Mouse (Mus musculus) myocyte (in vitro differentiated cells): Measurements from ENCODE around the gene Prrg1. TPM values are rescaled to one million over a fixed set of nuclear protein-coding genes. Genes with fewer than 3 reads are reported as not detected.
"Not testable (repeated sequence)": the region's sequence is repeated elsewhere in the genome, so short reads cannot be mapped to it uniquely, and the experiment has no call there.

Experiments used
- H3K27me3 ChIP-seq: one replicate; pipeline ENCODE4 v1.6.1; 2011; ENCODE audit not compliant: control insufficient read depth, insufficient read depth, insufficient read length
- H3K36me3 ChIP-seq: one replicate; pipeline ENCODE4 v1.6.1; 2011; ENCODE audit not compliant: control insufficient read depth, insufficient read depth
- H3K4me2 ChIP-seq: one replicate; pipeline ENCODE4 v1.6.1; 2011; ENCODE audit warnings: low read depth, control low read depth
- H3K4me3 ChIP-seq: one replicate; pipeline ENCODE4 v1.5.1; 2011; ENCODE audit warnings: mild to moderate bottlenecking, control low read depth, moderate library complexity
- H3K79me2 ChIP-seq: one replicate; pipeline ENCODE4 v1.6.1; 2011; ENCODE audit not compliant: control insufficient read depth, insufficient read depth
- H3ac ChIP-seq: one replicate; pipeline ENCODE4 v1.6.1; 2011; ENCODE audit not compliant: control insufficient read depth, insufficient read length
- CEBPB ChIP-seq: IDR thresholded peaks from 2 replicates; pipeline ENCODE4 v1.6.1; 2011; ENCODE audit warnings: mild to moderate bottlenecking, moderate library complexity; ENCODE audit not compliant: poor library complexity, insufficient read depth, severe bottlenecking
- E2F4 ChIP-seq: IDR thresholded peaks from one replicate; pipeline ENCODE4 v1.6.1; 2011; ENCODE audit warnings: mild to moderate bottlenecking, control low read depth, moderate library complexity; ENCODE audit not compliant: insufficient read depth
- MAX ChIP-seq: IDR thresholded peaks from one replicate; pipeline ENCODE4 v1.6.1; 2011; ENCODE audit warnings: low read depth, mild to moderate bottlenecking, control low read depth
- MYOD1 ChIP-seq, 3 experiments: IDR thresholded peaks; one replicate each; pipeline ENCODE4 v1.6.1; 2011; ENCODE audit warnings: control low read depth in 2 of 3, low read depth in 2 of 3, mild to moderate bottlenecking in 2 of 3, moderate library complexity in 1 of 3; ENCODE audit not compliant: insufficient read length in 2 of 3, control insufficient read depth in 1 of 3
- MYOG ChIP-seq, 3 experiments: IDR thresholded peaks; one replicate each; pipeline ENCODE4 v1.6.1; 2011; ENCODE audit warnings: control low read depth in 2 of 3, low read depth in 2 of 3, mild to moderate bottlenecking in 2 of 3; ENCODE audit not compliant: insufficient read length in 2 of 3, control insufficient read depth in 1 of 3, insufficient read depth in 1 of 3
- POLR2A ChIP-seq: IDR thresholded peaks from one replicate; pipeline ENCODE4 v1.6.1; 2011; ENCODE audit warnings: low read depth, mild to moderate bottlenecking, control low read depth, moderate library complexity; ENCODE audit not compliant: insufficient read length
- POLR2AphosphoS2 ChIP-seq: IDR thresholded peaks from one replicate; pipeline ENCODE4 v1.6.1; 2011; ENCODE audit warnings: low read depth, control low read depth; ENCODE audit not compliant: insufficient read length
- REST ChIP-seq: IDR thresholded peaks from one replicate; pipeline ENCODE4 v1.6.1; 2011; ENCODE audit warnings: mild to moderate bottlenecking, control low read depth, moderate library complexity; ENCODE audit not compliant: insufficient read depth, insufficient read length
- SRF ChIP-seq: IDR thresholded peaks from one replicate; pipeline ENCODE4 v1.6.1; 2011; ENCODE audit warnings: low read depth; ENCODE audit not compliant: control insufficient read depth, insufficient read length
- TCF12 ChIP-seq: IDR thresholded peaks from one replicate; pipeline ENCODE4 v1.6.1; 2011; ENCODE audit warnings: mild to moderate bottlenecking, control low read depth; ENCODE audit not compliant: poor library complexity, insufficient read depth, severe bottlenecking
- TCF3 ChIP-seq: IDR thresholded peaks from one replicate; pipeline ENCODE4 v1.6.1; 2011; ENCODE audit warnings: low read depth, control low read depth; ENCODE audit not compliant: insufficient read length
- USF1 ChIP-seq: IDR thresholded peaks from one replicate; pipeline ENCODE4 v1.6.1; 2011; ENCODE audit warnings: low read depth, mild to moderate bottlenecking, control low read depth, moderate library complexity
- polyA plus RNA-seq: library from polyadenylated mRNA; unstranded; fragments of >200 nt; fragmentation: generic; extraction: Trizol; gene quantifications from one replicate; pipeline ENCODE4 v1.2.1, GENCODE M21; 2012; ENCODE audit warnings: missing spikeins

Gene Prrg1
- polyA plus RNA-seq, 1 experiment: 1.3 TPM

DNA sequence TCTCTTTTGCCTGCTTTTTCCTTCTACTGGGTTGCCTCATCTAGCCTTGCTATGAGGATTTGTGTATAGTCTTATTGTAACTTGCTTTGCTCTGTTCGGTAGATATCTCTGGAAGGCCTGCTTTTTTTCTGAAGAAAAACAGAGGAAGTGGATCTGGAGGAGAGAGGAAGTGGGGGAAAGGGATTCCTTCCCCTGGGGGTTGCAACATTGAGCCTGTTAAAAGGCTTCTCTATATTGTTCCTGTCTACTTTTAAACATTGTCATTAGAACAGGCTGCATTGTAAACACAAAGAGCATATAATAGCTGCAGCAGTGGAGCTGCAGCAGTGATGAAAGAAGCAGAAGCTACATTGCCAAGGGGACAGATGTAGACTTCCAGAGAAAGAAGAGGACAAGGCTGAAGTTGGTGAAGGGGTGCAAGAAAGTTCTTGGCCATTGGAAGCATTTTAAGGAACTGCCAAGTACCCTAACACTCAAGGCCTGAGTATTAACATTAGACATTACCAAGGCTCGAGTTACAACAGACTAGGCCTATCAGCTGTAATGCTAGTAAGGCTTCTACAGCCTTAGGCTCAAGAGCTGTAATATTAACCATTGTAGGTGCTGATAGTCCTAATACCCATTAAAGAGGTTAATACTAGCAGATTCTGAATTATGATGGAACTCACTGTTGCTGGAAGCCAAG is 44.9 kb downstream of the Prrg1 start:
- Histone ChIP-seq H3K27me3 (no peaks in the 10 kb centered on the region), H3ac (no peak overlapping the region), H3K36me3 (no peaks in the 10 kb centered on the region), H3K4me2 (no peak overlapping the region), H3K4me3 (no peak overlapping the region), H3K79me2 (no peaks in the 10 kb centered on the region)
- no peak for TF ChIP-seq TCF12
- TF ChIP-seq POLR2AphosphoS2: no peak
- no peak for TF ChIP-seq POLR2A
- TF ChIP-seq USF1: no peak
- no peak for TF ChIP-seq E2F4
- no peak for TF ChIP-seq MAX
- TF ChIP-seq MYOD1 (IDR thresholded peaks at IDR 0.05; ENCODE audit: control insufficient read depth in 1 of 3, insufficient read length in 2 of 3, low read depth in 2 of 3): no peak
- no peak for TF ChIP-seq CEBPB

DNA sequence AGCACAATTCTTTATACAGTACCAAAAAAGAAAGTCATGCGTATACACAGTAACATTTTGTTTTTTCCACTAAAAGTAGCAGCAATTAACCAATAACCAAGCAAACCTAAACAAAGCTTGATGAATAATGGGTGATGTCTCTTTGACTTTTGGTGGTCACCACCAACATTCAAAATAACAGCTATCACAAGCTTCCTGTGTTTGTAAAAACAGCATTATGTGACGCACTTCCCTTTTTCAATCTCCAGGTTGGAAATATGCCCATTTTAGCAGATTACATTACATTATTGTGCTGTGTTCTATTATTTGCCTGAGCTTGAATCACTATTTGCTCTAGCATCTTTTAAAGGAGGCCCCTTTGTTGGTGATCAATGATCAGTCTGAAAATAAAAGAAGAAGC is 65.4 kb downstream of the Prrg1 start:
- TF ChIP-seq SRF: no peak
- no peak for TF ChIP-seq TCF3
- TF ChIP-seq CEBPB: no peak
- no peak for TF ChIP-seq POLR2AphosphoS2
- Histone ChIP-seq H3K4me3 (no peak overlapping the region), H3K36me3 (no peaks in the 10 kb centered on the region), H3K4me2 (no peak overlapping the region), H3K27me3 (no peaks in the 10 kb centered on the region), H3ac (no peak overlapping the region), H3K79me2 (no peaks in the 10 kb centered on the region)

DNA sequence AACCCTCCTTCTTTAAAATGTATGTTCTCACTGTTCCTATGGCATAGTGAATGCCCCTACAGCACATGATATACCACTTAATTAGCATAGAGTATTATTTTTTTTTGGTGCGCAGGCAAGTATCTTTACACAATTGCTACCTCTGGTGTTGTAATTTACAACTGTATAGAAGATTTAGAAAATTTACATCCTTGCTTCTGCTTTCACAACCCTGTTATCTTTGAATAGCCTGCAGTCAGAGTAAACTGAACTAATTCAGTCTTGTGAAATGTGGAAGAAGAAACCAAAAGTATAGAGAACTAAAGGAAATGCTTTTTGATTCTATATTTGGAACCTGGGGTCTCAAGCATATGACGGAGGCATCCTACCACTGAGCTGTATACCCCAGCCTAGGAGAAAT is 100.7 kb downstream of the Prrg1 start:
- no peak overlapping the region for H3ac ChIP-seq
- H3K79me2 ChIP-seq: no peaks in the 10 kb centered on the region
- TF ChIP-seq REST: no peak
- TF ChIP-seq CEBPB: no peak
- no peak for TF ChIP-seq USF1
- TF ChIP-seq SRF: no peak
- no peak for TF ChIP-seq MAX
- TF ChIP-seq E2F4: no peak
- TF ChIP-seq TCF12: no peak
- TF ChIP-seq TCF3: no peak
- TF ChIP-seq POLR2AphosphoS2: no peak
- TF ChIP-seq MYOD1 (IDR thresholded peaks at IDR 0.05; ENCODE audit: control insufficient read depth in 1 of 3, insufficient read length in 2 of 3, low read depth in 2 of 3): no peak
- no peak for TF ChIP-seq POLR2A
- no peak for TF ChIP-seq MYOG (IDR thresholded peaks at IDR 0.05; ENCODE audit: control insufficient read depth in 1 of 3, insufficient read depth in 1 of 3, insufficient read length in 2 of 3, low read depth in 2 of 3)
- H3K27me3 ChIP-seq: no peaks in the 10 kb centered on the region
- H3K4me3 ChIP-seq: no peak overlapping the region
- H3K36me3 ChIP-seq: no peaks in the 10 kb centered on the region
- H3K4me2 ChIP-seq: no peak overlapping the region

DNA sequence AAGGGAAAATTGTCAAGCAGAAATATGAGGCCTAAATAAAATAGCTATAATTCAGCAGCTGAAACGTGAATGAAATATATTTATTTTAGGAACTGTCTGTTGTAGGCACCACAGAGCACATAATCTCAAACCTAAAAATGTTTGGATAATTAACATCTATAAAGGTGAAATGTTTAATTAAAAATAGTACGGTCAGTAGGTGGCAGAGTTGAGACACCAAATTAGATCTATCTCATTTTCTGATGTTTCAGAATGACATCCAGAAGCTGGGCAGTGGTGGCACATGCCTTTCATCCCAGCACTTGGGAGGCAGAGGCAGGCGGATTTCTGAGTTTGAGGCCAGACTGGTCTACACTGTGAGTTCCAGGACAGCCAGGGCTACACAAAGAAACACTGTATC is 104.0 kb downstream of the Prrg1 start:
- no peaks in the 10 kb centered on the region for H3K27me3 ChIP-seq
- no peak overlapping the region for H3K4me3 ChIP-seq
- no peak for TF ChIP-seq E2F4
- TF ChIP-seq MYOG (IDR thresholded peaks at IDR 0.05; ENCODE audit: control insufficient read depth in 1 of 3, insufficient read depth in 1 of 3, insufficient read length in 2 of 3, low read depth in 2 of 3): no peak
- no peak for TF ChIP-seq MYOD1 (IDR thresholded peaks at IDR 0.05; ENCODE audit: control insufficient read depth in 1 of 3, insufficient read length in 2 of 3, low read depth in 2 of 3)
- TF ChIP-seq REST: no peak
- TF ChIP-seq SRF: no peak
- TF ChIP-seq TCF12: no peak
- TF ChIP-seq USF1: no peak
- no peak for TF ChIP-seq POLR2AphosphoS2
- TF ChIP-seq CEBPB: no peak
- no peak for TF ChIP-seq POLR2A
- TF ChIP-seq MAX: no peak
- TF ChIP-seq TCF3: no peak
- H3ac ChIP-seq: no peak overlapping the region
- H3K36me3 ChIP-seq: no peaks in the 10 kb centered on the region
- H3K4me2 ChIP-seq: no peak overlapping the region
- no peaks in the 10 kb centered on the region for H3K79me2 ChIP-seq

- Histone ChIP-seq H3ac (no peak overlapping the region), H3K27me3 (no peaks in the 10 kb centered on the region), H3K79me2 (no peaks in the 10 kb centered on the region), H3K4me3 (no peak overlapping the region), H3K4me2 (no peak overlapping the region), H3K36me3 (no peaks in the 10 kb centered on the region)
- no peak for TF ChIP-seq E2F4
Measured at GRCm38 (mm10) chrX:78434357-78434756, 149.3 kb downstream of the Prrg1 start.

GRCm38 (mm10) chrX:78403346-78403745 is 180.3 kb downstream of the Prrg1 start:
- H3K4me3 ChIP-seq, H3K36me3 ChIP-seq, H3K79me2 ChIP-seq, H3K27me3 ChIP-seq, H3ac ChIP-seq, H3K4me2 ChIP-seq: not testable (repeated sequence)
